Mouse (Mus musculus) retina, postnatal 1 day (tissue): Measurements from ENCODE around the gene Elf2.
A peak's percentile ranks its signal among the peaks of the same experiment; 100 is the strongest.

Source experiments
- DNase-seq: peaks from one replicate; pipeline ENCODE4 v3.0.0-alpha.2; 2012

The Elf2 gene

GRCm38 (mm10) chr3:51340552-51341267 lies at the start of gene Elf2:
Gene Elf2, minus strand, starts transcription at chr3:51340663.
- DNase-seq = peak; percentile 95

GRCm38 (mm10) chr3:51388904-51389303 lies 48.4 kb upstream of the Elf2 start:
- peak; percentile 46 for DNase-seq

GRCm38 (mm10) chr3:51387868-51388381 lies 47.5 kb upstream of the Elf2 start:
- DNase-seq = peak; percentile 85

GRCm38 (mm10) chr3:51387134-51387451 lies 46.6 kb upstream of the Elf2 start:
- no peak for DNase-seq

- DNase-seq = peak; percentile 82
Measured at GRCm38 (mm10) chr3:51386441-51387133, 46.1 kb upstream of the Elf2 start.

GRCm38 (mm10) chr3:51383409-51383808 lies 42.9 kb upstream of the Elf2 start:
- peak; percentile 96 for DNase-seq

- DNase-seq = no peak
Measured at GRCm38 (mm10) chr3:51380660-51381014, 40.2 kb upstream of the Elf2 start.

GRCm38 (mm10) chr3:51379786-51380659 lies 39.6 kb upstream of the Elf2 start:
- DNase-seq = peak; percentile 78

GRCm38 (mm10) chr3:51378665-51378946 lies 38.1 kb upstream of the Elf2 start:
- DNase-seq = no peak

- peak; percentile 76 for DNase-seq
Measured at GRCm38 (mm10) chr3:51377878-51378664, 37.6 kb upstream of the Elf2 start.

GRCm38 (mm10) chr3:51375307-51376265 lies 35.1 kb upstream of the Elf2 start:
- DNase-seq = peak; percentile 83

GRCm38 (mm10) chr3:51373544-51373943 lies 33.1 kb upstream of the Elf2 start:
- no peak for DNase-seq

- DNase-seq = no peak
Measured at GRCm38 (mm10) chr3:51372883-51373282, 32.4 kb upstream of the Elf2 start.

GRCm38 (mm10) chr3:51371826-51372225 lies 31.4 kb upstream of the Elf2 start:
- DNase-seq = no peak

- DNase-seq = no peak
Measured at GRCm38 (mm10) chr3:51368011-51368410, 27.5 kb upstream of the Elf2 start.

- no peak for DNase-seq
Measured at GRCm38 (mm10) chr3:51366926-51367325, 26.5 kb upstream of the Elf2 start.

- DNase-seq = no peak
Measured at GRCm38 (mm10) chr3:51365517-51365882, 25.0 kb upstream of the Elf2 start.

GRCm38 (mm10) chr3:51364703-51365516 lies 24.4 kb upstream of the Elf2 start:
- DNase-seq = peak; percentile 95

- DNase-seq = peak; percentile 52
Measured at GRCm38 (mm10) chr3:51361066-51361465, 20.6 kb upstream of the Elf2 start.

GRCm38 (mm10) chr3:51359558-51360307 lies 19.3 kb upstream of the Elf2 start:
- no peak for DNase-seq
